Mouse (Mus musculus) G1E (cell line): ENCODE data around the gene Sh3rf3.

ENCODE experiments used
- CTCF ChIP-seq: IDR thresholded peaks from 2 replicates; pipeline ENCODE4 v1.5.1; 2012; ENCODE audit warnings: low read depth, low read length, inconsistent platforms, mixed read lengths
- GATA1 ChIP-seq: IDR thresholded peaks from 2 replicates; pipeline ENCODE4 v1.6.1; 2012; ENCODE audit warnings: borderline replicate concordance, low read length, inconsistent platforms, mixed read lengths
- GATA2 ChIP-seq: IDR thresholded peaks from 2 replicates; pipeline ENCODE4 v1.6.1; 2012; ENCODE audit warnings: low read depth, low read length, inconsistent platforms, borderline replicate concordance
- TAL1 ChIP-seq: conservative IDR thresholded peaks from 2 replicates; pipeline ENCODE4 v1.6.1; 2012; ENCODE audit warnings: low read depth, low read length, inconsistent platforms, mixed read lengths

GRCm38 (mm10) chr10:59158627-59159026 is 345.5 kb downstream of the Sh3rf3 start:
- no peak for TF ChIP-seq GATA1
- TF ChIP-seq CTCF = no peak
- no peak for TF ChIP-seq GATA2
- TF ChIP-seq TAL1 = no peak
